Mouse (Mus musculus): ENCODE data around the gene Rragc. TPM values are rescaled to one million over a fixed set of nuclear protein-coding genes. Genes with fewer than 3 reads are reported as not detected.

Gene Rragc
- polyA plus RNA-seq (2017; shearing (Covaris generic)), result 82.4 TPM

DNA sequence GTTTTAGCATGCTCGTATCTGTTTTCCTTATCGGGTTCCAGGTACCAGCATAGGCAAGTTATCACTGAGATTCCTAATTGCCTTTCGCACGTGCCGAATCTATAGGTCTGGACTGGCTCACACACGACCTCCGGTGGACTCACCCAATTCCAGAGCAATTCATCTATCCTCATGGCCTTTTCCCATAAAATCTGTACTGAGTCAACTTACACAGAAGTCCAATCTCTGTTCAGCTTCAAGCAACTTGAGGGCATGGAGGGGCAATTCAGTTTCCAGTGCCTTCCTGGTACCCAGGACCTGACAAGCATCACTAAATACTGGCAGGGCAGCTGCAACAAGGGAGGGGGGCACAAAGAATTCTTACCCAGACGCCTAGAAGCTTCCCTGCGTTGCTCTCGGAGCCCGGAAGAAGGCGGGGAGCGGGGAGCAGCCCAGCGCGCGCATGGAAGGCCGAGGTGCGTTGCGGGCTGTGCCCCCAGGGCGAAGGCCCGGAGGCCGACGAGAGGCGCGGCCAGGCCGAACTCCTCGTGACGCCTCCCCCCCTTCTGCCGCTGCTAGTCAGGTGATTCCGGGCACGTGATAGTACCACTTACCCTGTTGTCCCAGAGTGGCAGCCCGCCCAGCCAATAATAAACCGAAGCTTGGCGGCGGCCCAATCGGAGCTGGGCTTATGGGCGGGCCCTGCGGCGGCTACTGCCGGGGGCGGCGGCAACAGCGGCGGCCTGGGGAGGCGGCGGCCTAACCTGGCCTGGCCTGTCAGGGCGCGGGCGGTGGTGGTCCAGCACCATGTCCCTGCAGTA lies at the start of gene Rragc:
Gene Rragc, plus strand, starts transcription at position 699 of the 800 bp plus-strand sequence.

DNA sequence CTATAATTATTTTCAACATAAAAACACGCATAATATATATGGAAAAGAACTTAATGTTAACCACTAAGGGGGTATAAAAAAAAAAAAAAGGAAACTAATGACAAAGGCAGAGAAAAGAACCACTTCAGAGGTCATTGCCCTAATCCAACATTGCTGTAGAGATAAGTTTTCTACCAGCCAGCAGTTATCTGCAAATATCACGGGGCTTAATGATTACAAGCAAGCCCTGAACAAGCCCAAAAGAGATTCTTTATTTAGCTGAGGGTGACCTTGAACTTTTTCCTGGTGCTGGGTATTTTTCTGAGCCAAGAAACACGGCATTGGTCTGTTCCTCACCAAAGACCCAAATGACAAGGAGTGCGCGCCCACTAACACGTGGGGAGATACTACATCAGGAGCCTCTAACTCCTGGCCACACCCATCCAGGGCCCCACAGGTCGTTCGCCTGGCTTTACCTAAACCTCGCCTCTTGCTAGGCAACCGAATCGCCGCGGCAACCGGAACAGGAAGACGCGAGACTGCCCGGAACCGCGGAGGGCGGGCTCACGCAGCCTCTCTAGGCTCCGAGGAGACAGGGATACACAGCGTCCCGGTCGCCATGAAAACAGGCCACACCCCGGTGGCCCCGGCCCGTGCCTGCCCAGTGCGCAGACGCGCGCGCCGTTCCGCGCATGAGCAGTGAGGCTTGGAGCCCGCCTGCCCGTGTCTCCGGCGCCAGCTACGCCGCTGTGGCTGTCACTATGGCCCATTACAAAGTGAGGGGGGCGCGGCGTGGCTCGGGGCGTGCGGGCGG lies 12.7 kb upstream of the Rragc start, which contains the start of gene Mycbp:
Gene Mycbp, plus strand, starts transcription at position 500 of the 793 bp plus-strand sequence.

DNA sequence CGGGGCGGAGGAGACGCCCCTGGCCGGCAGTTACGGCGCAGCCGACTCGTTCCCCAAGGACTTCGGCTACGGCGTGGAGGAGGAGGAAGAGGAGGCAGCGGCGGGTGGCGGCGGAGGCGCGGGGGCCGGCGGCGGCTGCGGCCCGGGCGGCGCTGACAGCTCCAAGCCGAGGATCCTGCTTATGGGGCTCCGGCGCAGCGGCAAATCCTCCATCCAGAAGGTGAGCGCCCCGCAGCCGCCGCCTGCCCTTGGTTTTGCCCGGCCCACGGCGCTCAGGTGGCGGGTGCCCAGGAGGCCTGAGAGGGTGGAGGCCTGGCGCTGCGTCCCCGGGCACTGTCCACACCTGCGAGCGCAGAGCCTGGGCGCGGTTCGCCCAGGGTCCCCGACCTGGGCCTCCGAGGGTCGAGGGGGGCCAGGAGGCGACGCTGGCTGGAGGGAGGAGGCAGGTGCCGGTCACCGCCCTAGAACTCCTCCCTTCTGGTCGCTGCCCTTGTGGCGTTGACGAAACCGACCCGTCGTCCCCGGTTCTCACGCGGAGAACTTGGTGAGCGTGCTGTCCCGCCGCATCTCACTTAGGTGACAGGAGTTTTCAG lies 398 bp downstream of the Rragc start, which contains the start of gene 4930535I16Rik:
Gene 4930535I16Rik, minus strand, starts transcription at position 475 of the 593 bp plus-strand sequence.

Other genes starting within 250 kb of the Rragc start
- gene Macf1, start 233.1 kb upstream of the Rragc start, polyA plus RNA-seq (2017; shearing (Covaris generic)), result 157 TPM
- gene Ndufs5, start 199.2 kb upstream of the Rragc start, polyA plus RNA-seq (2017; shearing (Covaris generic)), result 131 TPM
- gene Akirin1, start 167.1 kb upstream of the Rragc start, polyA plus RNA-seq (2017; shearing (Covaris generic)), result 103 TPM
- not detected for gene Rhbdl2, start 129.6 kb upstream of the Rragc start, polyA plus RNA-seq (2017; shearing (Covaris generic))
- not detected for gene 4933427I04Rik, start 57.8 kb upstream of the Rragc start, polyA plus RNA-seq (2017; shearing (Covaris generic))
- 19.3 TPM for gene Mycbp, start 12.6 kb upstream of the Rragc start, polyA plus RNA-seq (2017; shearing (Covaris generic))
- gene 4930535I16Rik, start 576 bp downstream of the Rragc start, polyA plus RNA-seq (2017; shearing (Covaris generic)), result not detected

Data from CD4-positive, CD25-positive, alpha-beta regulatory T cell (primary cell).